Mouse (Mus musculus) layer of hippocampus, postnatal 14 days (tissue): Measurements from ENCODE around the gene Myl6. TPM values are rescaled to one million over a fixed set of nuclear protein-coding genes. Genes with fewer than 3 reads are reported as not detected.
"Not testable (repeated sequence)": the region's sequence is repeated elsewhere in the genome, so short reads cannot be mapped to it uniquely, and the experiment has no call there.

ENCODE experiments used
- DNase-seq, 2 experiments: peaks; one replicate each; pipeline ENCODE4 v3.0.0; 2021 to 2022; ENCODE audit warnings: low spot score in 2 of 2, mixed read lengths in 1 of 2
- total RNA-seq, 2 experiments: library from RNA; stranded (reverse); gene quantifications; 2 replicates each; pipeline ENCODE4 v1.2.3; 2021

Gene Myl6
- total RNA-seq, 2 experiments from 2014 or later: 596 to 608 TPM

DNA sequence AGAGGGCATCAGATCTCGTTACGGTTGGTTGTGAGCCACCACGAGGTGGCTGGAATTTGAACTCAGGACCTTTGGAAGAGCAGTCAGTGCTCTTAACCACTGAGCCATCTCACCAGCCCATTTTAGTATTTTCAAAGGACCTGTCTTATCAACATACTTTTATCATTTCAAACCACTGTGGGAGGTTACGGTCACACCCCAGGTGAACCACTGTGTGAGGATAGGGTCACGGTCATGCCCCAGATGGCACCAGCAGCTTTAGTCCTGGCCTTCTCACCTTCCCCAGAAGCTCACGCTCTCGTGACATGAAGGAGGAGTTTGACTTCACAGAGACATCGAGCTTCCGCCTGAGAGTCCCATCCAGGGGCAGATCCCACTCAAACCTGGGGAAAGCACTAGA, 17.2 kb upstream of the Myl6 start:
- no peak for DNase-seq

GRCm38 (mm10) chr10:128510301-128510700, 16.4 kb upstream of the Myl6 start:
- no peak for DNase-seq

DNA sequence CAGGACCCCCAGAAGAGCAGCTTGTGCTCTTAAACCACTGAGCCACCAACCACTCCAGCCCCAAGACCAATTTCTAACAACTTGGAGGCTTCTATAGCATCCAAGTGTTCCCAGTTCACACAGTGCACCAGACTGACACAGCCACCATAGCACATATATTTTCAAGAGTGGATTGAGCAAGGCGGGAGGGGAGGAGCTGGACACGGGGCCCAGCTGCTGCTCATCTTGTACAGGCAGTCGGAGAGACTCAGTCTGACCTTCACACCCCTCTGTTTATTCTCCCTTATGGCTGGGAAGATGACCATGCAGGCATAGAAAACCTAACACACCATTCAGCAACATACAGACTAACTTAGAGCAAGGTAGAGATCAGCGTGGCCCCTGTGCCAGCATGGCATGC, 15.9 kb upstream of the Myl6 start:
- DNase-seq: no peak

DNA sequence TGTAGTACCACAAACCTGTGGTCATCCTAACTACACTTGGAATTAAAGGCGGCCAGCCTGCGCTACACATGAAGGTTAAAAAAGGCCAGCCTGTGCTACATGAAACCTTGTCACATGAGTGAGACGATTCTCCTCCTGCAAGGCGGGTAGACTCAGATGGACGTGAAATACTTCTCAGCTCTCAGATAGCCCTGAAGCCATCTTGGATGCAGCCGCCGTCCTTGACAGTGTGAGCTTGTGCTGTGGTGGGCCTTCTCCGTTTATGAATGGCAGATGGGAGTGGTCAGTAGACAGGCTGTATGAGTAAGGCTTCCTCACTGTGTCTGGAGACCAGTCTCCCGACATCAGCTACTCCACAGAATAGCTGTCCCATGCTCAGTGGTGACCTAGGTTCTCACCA, 15.3 kb upstream of the Myl6 start:
- no peak for DNase-seq

DNA sequence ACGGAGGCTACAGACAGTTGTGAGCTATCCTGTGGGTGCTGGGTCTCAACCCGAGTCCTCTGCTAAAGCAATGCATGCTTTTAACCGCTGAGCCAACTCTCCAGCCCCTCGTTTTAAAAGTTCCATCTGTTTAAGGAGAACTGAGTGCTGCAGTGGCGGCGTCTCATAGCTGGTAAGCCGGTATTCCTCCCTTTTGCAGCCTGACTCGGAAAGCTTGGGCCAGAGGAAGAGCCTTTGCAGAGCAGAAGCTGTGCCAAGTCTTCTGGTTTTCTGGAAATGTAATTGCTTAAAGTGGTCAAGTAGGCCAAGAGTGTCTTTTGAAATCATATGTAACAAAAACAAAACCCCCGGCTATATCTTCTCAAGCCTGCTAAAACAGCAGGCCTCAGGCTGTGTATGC, 14.3 kb upstream of the Myl6 start:
- DNase-seq: no peak

DNA sequence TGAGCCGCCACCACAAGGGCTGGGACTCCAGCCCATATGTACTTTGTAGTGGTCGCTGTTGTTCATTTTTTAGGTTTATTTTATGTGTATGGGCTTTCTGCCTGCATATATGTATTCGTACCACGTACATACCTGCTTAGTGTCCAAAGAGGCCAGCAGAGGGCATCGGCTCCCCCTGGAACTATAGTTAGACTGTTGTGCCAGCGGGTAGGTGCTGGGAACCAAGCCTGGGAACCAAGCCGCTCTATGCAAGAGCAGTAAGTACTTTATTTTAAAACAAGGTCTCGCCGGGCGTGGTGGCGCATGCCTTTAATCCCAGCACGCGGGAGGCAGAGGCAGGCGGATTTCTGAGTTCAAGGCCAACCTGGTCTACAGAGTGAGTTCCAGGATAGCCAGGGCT, 12.0 kb upstream of the Myl6 start:
- DNase-seq: no peak

GRCm38 (mm10) chr10:128505371-128505667, 11.4 kb upstream of the Myl6 start:
- not testable (repeated sequence) for DNase-seq

GRCm38 (mm10) chr10:128504641-128505370, 10.9 kb upstream of the Myl6 start:
- no peak for DNase-seq

- DNase-seq: no peak
Measured at GRCm38 (mm10) chr10:128504012-128504411, 10.1 kb upstream of the Myl6 start.

- no peak for DNase-seq
Measured at GRCm38 (mm10) chr10:128503532-128503931, 9.6 kb upstream of the Myl6 start.

- no peak for DNase-seq
Measured at GRCm38 (mm10) chr10:128502341-128502740, 8.4 kb upstream of the Myl6 start.

DNA sequence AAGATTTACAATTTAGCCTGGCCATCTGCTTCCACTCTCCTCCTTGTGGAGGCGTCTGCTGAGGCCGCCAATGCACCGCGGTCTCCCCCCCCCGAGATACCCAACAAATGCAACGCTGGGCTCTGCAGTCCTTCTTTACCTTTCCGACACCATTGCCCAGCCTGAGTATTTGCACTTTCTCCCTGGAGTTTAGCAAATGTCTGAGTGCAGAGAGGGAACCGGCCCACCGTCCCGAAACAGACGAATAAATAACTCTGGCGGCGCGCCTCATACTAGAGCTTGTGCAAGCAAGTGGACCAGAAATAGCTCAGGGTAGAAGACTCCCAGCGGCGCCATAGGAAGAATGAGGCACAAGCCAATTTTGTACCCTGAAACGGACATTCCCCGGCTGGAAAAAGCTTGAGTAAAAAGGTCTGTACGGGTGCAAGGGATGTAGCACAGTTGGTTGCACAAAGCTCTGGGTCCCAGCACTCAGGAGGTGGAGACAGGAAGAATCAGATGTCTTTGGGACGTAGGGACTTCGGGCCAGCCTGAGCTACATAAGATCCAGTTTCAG, 5.2 kb upstream of the Myl6 start:
- peak; percentile 57 to 63 for DNase-seq

DNA sequence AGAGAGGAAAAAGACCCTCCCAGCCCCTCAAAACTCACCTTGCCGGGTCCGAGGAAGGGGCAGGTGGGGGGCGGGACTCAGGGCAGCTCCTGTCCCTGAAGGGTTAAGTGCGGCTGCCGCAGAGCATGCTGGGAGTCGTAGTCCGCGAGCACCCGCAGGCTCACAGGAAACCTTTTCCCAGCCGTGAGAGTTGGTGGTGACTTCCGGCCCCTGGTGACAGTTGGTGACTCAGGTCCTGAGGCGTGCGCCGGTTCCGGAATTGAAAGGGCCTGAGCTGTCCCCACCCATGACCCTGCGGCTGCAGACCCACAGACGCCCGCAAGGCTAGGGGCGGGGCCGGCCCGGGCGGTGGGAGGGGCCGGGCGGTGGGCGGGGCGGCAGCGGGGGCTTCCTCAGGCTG, 4.6 kb upstream of the Myl6 start, which contains the start of gene Myl6b:
Gene Myl6b (minus strand): TSS at position 96 of the 400 bp plus-strand sequence.
- DNase-seq: peak; percentile 90 to 96

DNA sequence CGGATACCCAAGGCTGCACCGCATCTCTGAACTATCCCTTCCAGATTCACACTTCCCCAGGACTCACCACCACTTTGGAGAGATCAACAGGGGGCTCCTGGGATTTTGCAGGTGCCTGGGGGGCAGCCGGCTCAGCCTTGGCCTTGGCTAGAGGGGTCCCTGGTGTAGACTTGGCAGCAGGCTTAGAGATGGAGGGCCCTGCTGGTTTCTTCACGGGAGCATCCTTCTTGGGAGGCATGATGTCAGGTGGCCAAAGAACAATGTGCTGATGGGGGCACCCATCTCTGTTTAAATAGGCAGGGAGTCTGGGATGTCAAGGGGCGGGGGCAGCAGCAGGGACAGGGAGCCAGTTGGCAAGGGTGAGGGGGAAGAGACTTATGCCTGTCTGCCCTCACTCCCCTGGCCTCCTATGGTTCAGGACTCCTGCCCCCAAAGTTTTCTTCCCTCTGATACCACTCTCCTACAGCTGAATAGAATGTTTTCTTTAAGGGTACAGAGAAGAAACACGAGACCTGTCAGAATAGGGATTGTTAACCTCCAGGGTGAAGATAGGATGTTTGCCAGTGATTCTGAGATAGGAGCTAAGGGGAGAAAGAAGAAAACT, 3.3 kb upstream of the Myl6 start:
- no peak for DNase-seq

GRCm38 (mm10) chr10:128496509-128497077, 2.6 kb upstream of the Myl6 start:
- no peak for DNase-seq

GRCm38 (mm10) chr10:128495903-128496302, 2.0 kb upstream of the Myl6 start:
- no peak for DNase-seq

- DNase-seq: peak in 1 of 2 experiments; percentile 10
Measured at GRCm38 (mm10) chr10:128495270-128495669, 1.3 kb upstream of the Myl6 start.

DNA sequence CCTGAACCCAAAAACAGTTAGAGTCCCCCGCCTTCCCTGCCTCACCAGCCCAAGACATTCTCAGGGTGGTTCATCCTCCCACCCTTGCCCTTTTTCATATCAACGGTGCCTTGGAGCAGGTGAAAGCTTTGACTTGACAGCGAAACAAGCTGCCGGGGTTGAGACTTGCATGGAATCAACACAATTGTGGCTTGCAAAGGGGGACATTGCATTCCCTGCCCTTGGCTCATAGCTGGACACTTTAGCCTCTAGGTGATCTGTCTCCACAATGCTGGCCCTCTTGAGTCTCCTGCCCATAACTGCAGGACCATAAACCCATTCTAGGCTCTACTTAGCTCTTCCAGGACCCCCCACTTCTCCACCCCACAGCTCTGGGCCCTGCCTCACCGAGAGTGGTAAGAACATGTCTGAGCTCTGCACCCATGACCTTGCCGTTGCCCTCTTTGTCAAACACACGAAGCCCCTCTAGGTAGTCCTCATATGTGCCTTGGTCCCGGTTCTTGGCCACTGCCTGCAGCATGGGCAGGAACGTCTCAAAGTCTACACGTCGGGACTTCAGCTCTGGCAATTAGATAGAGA, 811 bp upstream of the Myl6 start:
- DNase-seq: peak in 1 of 2 experiments; percentile 32

GRCm38 (mm10) chr10:128493319-128493694, 638 bp downstream of the Myl6 start:
- no peak for DNase-seq

DNA sequence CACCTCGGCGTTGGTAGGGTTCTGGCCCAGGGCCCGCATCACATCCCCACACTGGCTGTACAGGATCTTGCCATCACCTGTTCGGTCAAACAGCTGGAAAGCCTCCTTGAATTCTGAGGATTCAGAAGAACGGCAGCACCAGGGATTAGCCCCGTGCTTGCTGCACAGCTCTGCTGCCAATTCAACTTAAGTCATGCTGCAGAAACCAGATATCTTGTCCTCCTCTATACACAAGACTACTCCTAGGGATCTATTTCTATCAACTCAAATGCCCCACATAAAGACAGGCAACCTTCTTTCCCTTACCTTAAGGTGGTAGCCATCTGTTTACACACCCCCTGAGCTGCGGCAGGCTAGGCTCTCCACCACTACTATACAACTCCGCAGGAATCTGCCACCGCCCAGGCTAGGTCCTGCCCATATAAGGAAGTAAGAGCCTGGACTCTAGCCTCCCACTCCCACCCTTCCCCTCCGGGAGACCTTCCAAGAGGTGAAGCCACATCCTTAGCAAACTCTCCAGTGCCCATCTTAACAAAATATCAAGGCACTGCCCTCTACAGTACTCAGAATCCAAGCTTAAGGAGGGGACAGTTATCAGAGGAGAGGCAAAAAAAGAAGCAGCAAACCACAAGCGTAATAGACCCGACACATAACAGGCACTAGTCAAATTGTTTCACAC, 1.2 kb downstream of the Myl6 start:
- peak; percentile 46 to 63 for DNase-seq

DNA sequence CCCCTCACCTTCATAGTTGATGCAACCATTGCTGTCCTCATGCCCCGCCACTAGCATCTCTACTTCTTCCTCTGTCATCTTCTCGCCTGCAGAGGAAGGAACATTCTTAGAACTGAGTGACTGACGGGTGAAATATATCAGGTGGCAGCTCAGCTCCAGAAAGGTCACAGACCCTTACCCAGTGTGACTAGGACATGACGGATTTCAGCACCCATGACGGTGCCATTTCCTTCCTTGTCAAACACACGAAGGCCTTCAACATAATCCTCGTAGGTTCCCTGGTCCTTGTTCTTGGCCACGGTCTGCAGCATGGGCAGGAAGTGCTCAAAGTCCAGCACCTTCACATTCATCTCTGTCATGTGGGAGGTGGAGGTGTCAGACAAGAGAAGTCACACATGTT, 1.9 kb downstream of the Myl6 start:
- peak in 1 of 2 experiments; percentile 7 for DNase-seq
